Mouse (Mus musculus) limb, embryonic 13.5 days (tissue): ENCODE measurements at regions not wholly inside any gene's neighbourhood (a gene's known extent, or its start where the extent isn't known, plus 50 kb on each side); places are given as distances from the start of the nearest gene placed in this dataset.

Source experiments
- ATAC-seq: fragments of 200-750 bp; cut with Nextera tagmentation; 2 replicates; pipeline ENCODE4 v1.8.0; 2017; ENCODE audit warnings: low read depth, moderate number of reproducible peaks, moderate TSS enrichment; ENCODE audit not compliant: low FRiP score
- H3K27ac ChIP-seq: fragments of 300-500 bp; sonication (generic); 2 replicates; pipeline ENCODE4 v1.5.1; 2015; ENCODE audit warnings: inconsistent platforms, mild to moderate bottlenecking, moderate library complexity
- H3K27me3 ChIP-seq: fragments of 300-500 bp; sonication (generic); 2 replicates; pipeline ENCODE4 v1.6.1; 2015; ENCODE audit warnings: mild to moderate bottlenecking, inconsistent platforms
- H3K36me3 ChIP-seq: fragments of 300-500 bp; sonication (generic); 2 replicates; pipeline ENCODE4 v1.6.1; 2015; ENCODE audit warnings: inconsistent platforms, mild to moderate bottlenecking, moderate library complexity
- H3K4me1 ChIP-seq: fragments of 300-500 bp; sonication (generic); 2 replicates; pipeline ENCODE4 v1.6.1; 2015; ENCODE audit warnings: inconsistent platforms
- H3K4me2 ChIP-seq: fragments of 300-500 bp; sonication (generic); replicated peaks from 2 replicates; pipeline ENCODE4 v1.6.1; 2015; ENCODE audit warnings: inconsistent platforms, mild to moderate bottlenecking, moderate library complexity
- H3K4me3 ChIP-seq: fragments of 300-500 bp; sonication (generic); 2 replicates; pipeline ENCODE4 v1.5.1; 2015; ENCODE audit warnings: moderate library complexity, mild to moderate bottlenecking, inconsistent platforms
- H3K9ac ChIP-seq: fragments of 300-500 bp; sonication (generic); 2 replicates; pipeline ENCODE4 v1.6.1; 2015; ENCODE audit warnings: mild to moderate bottlenecking, inconsistent platforms
- H3K9me3 ChIP-seq: fragments of 300-500 bp; sonication (generic); 2 replicates; pipeline ENCODE4 v1.6.1; 2016; ENCODE audit warnings: inconsistent platforms
- WGBS: fragments of 180-500 bp; shearing (Covaris S2); methylation state at CpG from one replicate; pipeline ENCODE4 v1.1.7; 2015; 5-methylcytosine and 5-hydroxymethylcytosine counted together

- Histone ChIP-seq H3K4me1 (no peaks in the 10 kb centered on the region), H3K36me3 (no peaks in the 10 kb centered on the region), H3K9ac (no peak overlapping the region), H3K27ac (no peak overlapping the region), H3K4me2 (no peak overlapping the region), H3K9me3 (no peaks in the 10 kb centered on the region), H3K27me3 (no peaks in the 10 kb centered on the region), H3K4me3 (no peak overlapping the region)
- WGBS: 78% methylated on average over 4 of the region's 4 CpGs
- no peak for ATAC-seq
Measured at GRCm38 (mm10) chr1:83583041-83583440, 175.0 kb upstream of the Sphkap start.

- no peak for ATAC-seq
Measured at GRCm38 (mm10) chr1:83569991-83570390, 162.0 kb upstream of the Sphkap start.

GRCm38 (mm10) chr1:83568746-83569145 lies 160.7 kb upstream of the Sphkap start:
- no peak overlapping the region for H3K4me2 ChIP-seq
- WGBS: 91% methylated on average over 1 of the region's 1 CpGs
- no peaks in the 10 kb centered on the region for H3K36me3 ChIP-seq
- H3K4me3 ChIP-seq: no peak overlapping the region
- no peaks in the 10 kb centered on the region for H3K27me3 ChIP-seq
- ATAC-seq: no peak
- H3K9me3 ChIP-seq: no peaks in the 10 kb centered on the region
- H3K4me1 ChIP-seq: no peaks in the 10 kb centered on the region
- no peak overlapping the region for H3K27ac ChIP-seq
- H3K9ac ChIP-seq: no peak overlapping the region

More at GRCm38 (mm10) chr1:83569991-83570390, 162.0 kb upstream of the Sphkap start:
- Histone ChIP-seq H3K9ac (no peak overlapping the region), H3K4me2 (no peak overlapping the region), H3K4me1 (no peaks in the 10 kb centered on the region), H3K27ac (no peak overlapping the region), H3K36me3 (no peaks in the 10 kb centered on the region), H3K9me3 (no peaks in the 10 kb centered on the region), H3K27me3 (no peaks in the 10 kb centered on the region), H3K4me3 (no peak overlapping the region)
- 81% methylated on average over 5 of the region's 5 CpGs for WGBS

GRCm38 (mm10) chr1:83551617-83552016 lies 143.6 kb upstream of the Sphkap start:
- Histone ChIP-seq H3K9me3 (no peaks in the 10 kb centered on the region), H3K9ac (no peak overlapping the region), H3K4me1 (no peaks in the 10 kb centered on the region), H3K36me3 (no peaks in the 10 kb centered on the region), H3K27ac (no peak overlapping the region), H3K4me2 (no peak overlapping the region), H3K27me3 (no peaks in the 10 kb centered on the region), H3K4me3 (no peak overlapping the region)
- no peak for ATAC-seq

- Histone ChIP-seq H3K27ac (no peak overlapping the region), H3K27me3 (no peaks in the 10 kb centered on the region), H3K4me1 (no peaks in the 10 kb centered on the region), H3K9me3 (peaks cover 3% of the 10 kb centered on the region; the same call in 1 of the 2 replicates), H3K4me3 (no peak overlapping the region), H3K9ac (no peak overlapping the region), H3K4me2 (no peak overlapping the region), H3K36me3 (no peaks in the 10 kb centered on the region)
- ATAC-seq: no peak
Measured at GRCm38 (mm10) chr1:83535461-83535860, 127.5 kb upstream of the Sphkap start.

- no peak for ATAC-seq
- 58% methylated on average over 1 of the region's 1 CpGs for whole genome bisulfite sequencing
Measured at GRCm38 (mm10) chr1:83527803-83528202, 119.8 kb upstream of the Sphkap start.

GRCm38 (mm10) chr1:83509356-83509755 lies 101.4 kb upstream of the Sphkap start:
- Histone ChIP-seq H3K9me3 (no peaks in the 10 kb centered on the region), H3K27me3 (no peaks in the 10 kb centered on the region), H3K27ac (no peak overlapping the region), H3K9ac (no peak overlapping the region), H3K4me1 (no peaks in the 10 kb centered on the region), H3K4me3 (no peak overlapping the region), H3K4me2 (no peak overlapping the region), H3K36me3 (no peaks in the 10 kb centered on the region)
- no peak for ATAC-seq
- WGBS: 81% methylated on average over 5 of the region's 5 CpGs

More at GRCm38 (mm10) chr1:83527803-83528202, 119.8 kb upstream of the Sphkap start:
- Histone ChIP-seq H3K9ac (no peak overlapping the region), H3K4me3 (no peak overlapping the region), H3K27ac (no peak overlapping the region), H3K4me2 (no peak overlapping the region), H3K27me3 (no peaks in the 10 kb centered on the region), H3K9me3 (no peaks in the 10 kb centered on the region), H3K36me3 (no peaks in the 10 kb centered on the region), H3K4me1 (no peaks in the 10 kb centered on the region)

GRCm38 (mm10) chr1:83505386-83505785 lies 97.4 kb upstream of the Sphkap start:
- WGBS: 70% methylated on average over 2 of the region's 2 CpGs

GRCm38 (mm10) chr1:83496888-83497287 lies 88.9 kb upstream of the Sphkap start:
- no peaks in the 10 kb centered on the region for H3K9me3 ChIP-seq
- H3K27ac ChIP-seq: no peak overlapping the region
- no peak overlapping the region for H3K4me3 ChIP-seq
- no peaks in the 10 kb centered on the region for H3K27me3 ChIP-seq
- H3K4me2 ChIP-seq: no peak overlapping the region
- H3K36me3 ChIP-seq: no peaks in the 10 kb centered on the region
- H3K9ac ChIP-seq: no peak overlapping the region
- 65% methylated on average over 2 of the region's 2 CpGs for WGBS
- H3K4me1 ChIP-seq: no peaks in the 10 kb centered on the region
- ATAC-seq: no peak

More at GRCm38 (mm10) chr1:83505386-83505785, 97.4 kb upstream of the Sphkap start:
- Histone ChIP-seq H3K4me1 (no peaks in the 10 kb centered on the region), H3K4me2 (no peak overlapping the region), H3K4me3 (no peak overlapping the region), H3K36me3 (no peaks in the 10 kb centered on the region), H3K9me3 (no peaks in the 10 kb centered on the region), H3K27me3 (no peaks in the 10 kb centered on the region), H3K9ac (no peak overlapping the region), H3K27ac (no peak overlapping the region)
- ATAC-seq: no peak

- no peak overlapping the region for H3K27ac ChIP-seq
- H3K4me3 ChIP-seq: no peak overlapping the region
- no peak overlapping the region for H3K9ac ChIP-seq
- ATAC-seq: no peak
- H3K27me3 ChIP-seq: no peaks in the 10 kb centered on the region
- no peaks in the 10 kb centered on the region for H3K4me1 ChIP-seq
- H3K9me3 ChIP-seq: no peaks in the 10 kb centered on the region
- no peaks in the 10 kb centered on the region for H3K36me3 ChIP-seq
- H3K4me2 ChIP-seq: no peak overlapping the region
- 55% methylated on average over 2 of the region's 2 CpGs for WGBS
Measured at GRCm38 (mm10) chr1:83496380-83496779, 88.4 kb upstream of the Sphkap start.

GRCm38 (mm10) chr1:83495022-83495421 lies 87.0 kb upstream of the Sphkap start:
- Histone ChIP-seq H3K4me2 (no peak overlapping the region), H3K36me3 (no peaks in the 10 kb centered on the region), H3K27ac (no peak overlapping the region), H3K9me3 (no peaks in the 10 kb centered on the region), H3K9ac (no peak overlapping the region), H3K27me3 (no peaks in the 10 kb centered on the region), H3K4me1 (no peaks in the 10 kb centered on the region), H3K4me3 (no peak overlapping the region)
- 77% methylated on average over 4 of the region's 4 CpGs for WGBS
- no peak for ATAC-seq

- no peak for ATAC-seq
- H3K27ac ChIP-seq: no peak overlapping the region
Measured at GRCm38 (mm10) chr1:83479111-83479510, 71.1 kb upstream of the Sphkap start.

More at GRCm38 (mm10) chr1:83479111-83479510, 71.1 kb upstream of the Sphkap start:
- Histone ChIP-seq H3K4me1 (no peaks in the 10 kb centered on the region), H3K4me2 (no peak overlapping the region), H3K9me3 (no peaks in the 10 kb centered on the region), H3K4me3 (no peak overlapping the region), H3K27me3 (no peaks in the 10 kb centered on the region), H3K36me3 (no peaks in the 10 kb centered on the region), H3K9ac (no peak overlapping the region)
- WGBS: 83% methylated on average over 2 of the region's 2 CpGs
